Mouse (Mus musculus) thymus, adult 2 months (tissue): ENCODE data around the gene Tgfbrap1. TPM values are rescaled to one million over a fixed set of nuclear protein-coding genes. Genes with fewer than 3 reads are reported as not detected.

ENCODE experiments used
- DNase-seq: peaks from one replicate; pipeline ENCODE4 v3.0.0; 2021
- H3K27ac ChIP-seq: fragments of 200-500 bp; 2 replicates; pipeline ENCODE4 v1.5.1; 2012; ENCODE audit warnings: low read length, control low read depth; ENCODE audit not compliant: control insufficient read depth, insufficient read depth
- H3K27me3 ChIP-seq: fragments of 200-500 bp; 2 replicates; pipeline ENCODE4 v1.6.1; 2012; ENCODE audit warnings: mild to moderate bottlenecking, low read length, moderate library complexity, mixed read lengths; ENCODE audit not compliant: control insufficient read depth, insufficient read depth
- H3K36me3 ChIP-seq: fragments of 200-500 bp; 2 replicates; pipeline ENCODE4 v1.6.1; 2012; ENCODE audit warnings: mild to moderate bottlenecking, low read length, moderate library complexity; ENCODE audit not compliant: control insufficient read depth, insufficient read depth
- H3K4me1 ChIP-seq: fragments of 200-500 bp; replicated peaks from 2 replicates; pipeline ENCODE4 v1.6.1; 2012; ENCODE audit warnings: low read length; ENCODE audit not compliant: control insufficient read depth, insufficient read depth
- H3K4me3 ChIP-seq: fragments of 200-500 bp; 2 replicates; pipeline ENCODE4 v1.5.1; 2012; ENCODE audit warnings: mild to moderate bottlenecking, low read length, control low read depth, moderate library complexity; ENCODE audit not compliant: control insufficient read depth, insufficient read depth
- CTCF ChIP-seq: fragments of 200-500 bp; IDR thresholded peaks from 2 replicates; pipeline ENCODE4 v1.5.1; 2012; ENCODE audit warnings: mild to moderate bottlenecking, control low read depth, low read length, moderate library complexity, borderline replicate concordance; ENCODE audit not compliant: control insufficient read depth, poor library complexity, insufficient read depth; ENCODE audit errors: extremely low read depth
- POLR2A ChIP-seq: fragments of 200-500 bp; IDR thresholded peaks from 2 replicates; pipeline ENCODE4 v1.6.1; 2012; ENCODE audit warnings: mild to moderate bottlenecking, low read length, control low read depth, moderate library complexity; ENCODE audit not compliant: control insufficient read depth, poor library complexity, insufficient read depth; ENCODE audit errors: extremely low read depth
- WGBS: fragments of 180-500 bp; shearing (Covaris S2); methylation state at CpG from one replicate; pipeline ENCODE4 v1.1.7; 2018; 5-methylcytosine and 5-hydroxymethylcytosine counted together
- polyA plus RNA-seq: library from polyadenylated mRNA; depleted of rRNA; stranded (reverse); fragments of >200 nt; gene quantifications from 2 replicates; pipeline ENCODE4 v1.2.3, GENCODE M21; 2012

The Tgfbrap1 gene
- polyA plus RNA-seq, 1 experiment, result 22.9 TPM

GRCm38 (mm10) chr1:43072028-43072427, 26.4 kb downstream of the Tgfbrap1 start:
- DNase-seq, result no peak
- Histone ChIP-seq H3K27me3 (no peaks in the 10 kb centered on the region), H3K4me3 (no peak overlapping the region), H3K36me3 (peaks cover 5% of the 10 kb centered on the region; the same call in 1 of the 2 replicates), H3K27ac (no peak overlapping the region), H3K4me1 (0 out of 2 replicates have a peak, but pooled peaks cover 3% of the 10 kb centered on the region)
- TF ChIP-seq POLR2A (no peak), CTCF (no peak)
- WGBS, result 98% methylated on average over 8 of the region's 8 CpGs

- Histone ChIP-seq H3K27ac (no peak overlapping the region), H3K4me1 (0 out of 2 replicates have a peak, but pooled peaks cover 3% of the 10 kb centered on the region), H3K4me3 (no peak overlapping the region), H3K36me3 (peaks cover 10% of the 10 kb centered on the region; the same call in 1 of the 2 replicates), H3K27me3 (no peaks in the 10 kb centered on the region)
- WGBS, result 11% methylated on average over 5 of the region's 5 CpGs
- no peak for TF ChIP-seq CTCF
- TF ChIP-seq POLR2A, result no peak
- no peak for DNase-seq
Measured at GRCm38 (mm10) chr1:43070726-43071125, 27.7 kb downstream of the Tgfbrap1 start.

GRCm38 (mm10) chr1:43067551-43067950, 30.9 kb downstream of the Tgfbrap1 start:
- no peak for DNase-seq
- 98% methylated on average over 7 of the region's 7 CpGs for WGBS

DNA sequence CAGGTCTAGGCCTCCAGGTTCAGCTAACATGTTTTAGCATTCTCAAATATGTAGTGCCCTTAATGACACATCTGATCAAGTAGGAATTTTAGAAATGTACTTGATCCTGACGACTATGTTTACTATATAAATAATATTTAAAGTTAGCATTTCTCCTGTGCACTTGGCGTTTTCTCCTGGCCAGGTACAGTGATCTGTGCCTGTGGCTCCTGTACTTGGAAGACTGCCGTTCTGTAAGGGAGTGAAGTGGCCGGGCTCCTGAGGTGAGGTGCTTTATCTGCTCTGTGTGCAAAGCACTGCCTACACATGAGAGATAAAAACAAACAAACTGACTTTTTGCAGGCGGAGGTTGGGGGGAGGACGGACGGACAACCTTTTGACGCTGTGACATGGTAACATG, 31.9 kb downstream of the Tgfbrap1 start:
- WGBS, result 96% methylated on average over 8 of the region's 8 CpGs
- no peak overlapping the region for H3K27ac ChIP-seq
- TF ChIP-seq CTCF (no peak), POLR2A (no peak)
- DNase-seq, result no peak
- H3K36me3 ChIP-seq, result peaks cover 10% of the 10 kb centered on the region; the same call in 1 of the 2 replicates
- H3K4me1 ChIP-seq, result 0 out of 2 replicates have a peak, but pooled peaks cover 3% of the 10 kb centered on the region
- H3K4me3 ChIP-seq, result no peak overlapping the region
- H3K27me3 ChIP-seq, result no peaks in the 10 kb centered on the region

More at GRCm38 (mm10) chr1:43067551-43067950, 30.9 kb downstream of the Tgfbrap1 start:
- H3K27ac ChIP-seq, result no peak overlapping the region
- H3K4me3 ChIP-seq, result no peak overlapping the region
- 0 out of 2 replicates have a peak, but pooled peaks cover 3% of the 10 kb centered on the region for H3K4me1 ChIP-seq
- TF ChIP-seq POLR2A, result no peak
- no peak for TF ChIP-seq CTCF
- H3K36me3 ChIP-seq, result peaks cover 10% of the 10 kb centered on the region; the same call in 1 of the 2 replicates
- H3K27me3 ChIP-seq, result no peaks in the 10 kb centered on the region

GRCm38 (mm10) chr1:43065615-43066310, 32.7 kb downstream of the Tgfbrap1 start:
- H3K27me3 ChIP-seq, result no peaks in the 10 kb centered on the region
- H3K27ac ChIP-seq, result no peak overlapping the region
- WGBS, result 77% methylated on average over 9 of the region's 9 CpGs
- H3K36me3 ChIP-seq, result peaks cover 10% of the 10 kb centered on the region; the same call in 1 of the 2 replicates
- H3K4me1 ChIP-seq, result 0 out of 2 replicates have a peak, but pooled peaks cover 1% of the 10 kb centered on the region
- peak; percentile 42 for DNase-seq
- TF ChIP-seq CTCF (peak; percentile 57; the same call in 1 of the 2 replicates), POLR2A (no peak)
- no peak overlapping the region for H3K4me3 ChIP-seq

GRCm38 (mm10) chr1:43051903-43052302, 46.5 kb downstream of the Tgfbrap1 start:
- Histone ChIP-seq H3K27ac (no peak overlapping the region), H3K4me3 (no peak overlapping the region), H3K4me1 (no peaks in the 10 kb centered on the region), H3K36me3 (peaks cover 16% of the 10 kb centered on the region; the same call in 1 of the 2 replicates), H3K27me3 (no peaks in the 10 kb centered on the region)
- WGBS, result 92% methylated on average over 5 of the region's 5 CpGs
- TF ChIP-seq CTCF, result no peak
- TF ChIP-seq POLR2A, result no peak
- DNase-seq, result no peak

DNA sequence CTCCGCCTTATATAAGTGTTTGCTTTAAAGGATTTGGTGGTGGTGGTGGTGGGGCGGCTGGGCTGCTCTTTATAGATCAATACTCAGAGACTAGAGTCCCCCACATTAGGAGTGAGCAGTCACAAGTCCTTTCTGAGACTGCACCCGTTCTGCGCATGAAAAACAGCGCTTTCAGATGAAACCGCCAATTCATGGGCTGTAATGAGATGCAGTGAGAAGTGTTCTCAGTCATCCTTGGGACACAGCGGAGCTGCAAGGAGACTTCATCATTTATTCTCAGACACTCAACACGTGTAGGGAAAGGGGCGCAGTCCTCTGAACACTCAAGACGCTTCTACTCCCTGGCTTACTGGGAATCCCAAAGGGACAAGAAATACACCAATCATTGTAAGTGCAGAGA, 50.6 kb downstream of the Tgfbrap1 start:
- no peak for TF ChIP-seq CTCF
- TF ChIP-seq POLR2A, result no peak
- Histone ChIP-seq H3K27me3 (no peaks in the 10 kb centered on the region), H3K27ac (no peak overlapping the region), H3K4me3 (no peak overlapping the region), H3K4me1 (no peaks in the 10 kb centered on the region), H3K36me3 (peaks cover 4% of the 10 kb centered on the region; the same call in 1 of the 2 replicates)
- DNase-seq, result no peak
- WGBS, result 98% methylated on average over 10 of the region's 10 CpGs
